Mouse (Mus musculus) pancreas, adult 10 weeks (tissue): ENCODE measurements around the gene Gstcd. TPM values are rescaled to one million over a fixed set of nuclear protein-coding genes. Genes with fewer than 3 reads are reported as not detected.

Source experiments
- polyA plus RNA-seq: library from polyadenylated mRNA; stranded (reverse); fragments of 350-450 nt; fragmentation: Illumina TruSeq; extraction: RNeasy Lipid Tissue Mini Kit (QIAGEN cat#74804); gene quantifications from one replicate; pipeline ENCODE4 v1.2.3, GENCODE M21; 2015; ENCODE audit warnings: low read depth, low replicate concordance; ENCODE audit not compliant: insufficient read depth

The Gstcd gene
- polyA plus RNA-seq: 0.68 TPM

GRCm38 (mm10) chr3:133091664-133092273 lies at the start of gene Gstcd, which contains the start of gene Ints12:
Gene Gstcd, minus strand, starts transcription at chr3:133092033.
Gene Ints12, plus strand, starts transcription at chr3:133091840.

DNA sequence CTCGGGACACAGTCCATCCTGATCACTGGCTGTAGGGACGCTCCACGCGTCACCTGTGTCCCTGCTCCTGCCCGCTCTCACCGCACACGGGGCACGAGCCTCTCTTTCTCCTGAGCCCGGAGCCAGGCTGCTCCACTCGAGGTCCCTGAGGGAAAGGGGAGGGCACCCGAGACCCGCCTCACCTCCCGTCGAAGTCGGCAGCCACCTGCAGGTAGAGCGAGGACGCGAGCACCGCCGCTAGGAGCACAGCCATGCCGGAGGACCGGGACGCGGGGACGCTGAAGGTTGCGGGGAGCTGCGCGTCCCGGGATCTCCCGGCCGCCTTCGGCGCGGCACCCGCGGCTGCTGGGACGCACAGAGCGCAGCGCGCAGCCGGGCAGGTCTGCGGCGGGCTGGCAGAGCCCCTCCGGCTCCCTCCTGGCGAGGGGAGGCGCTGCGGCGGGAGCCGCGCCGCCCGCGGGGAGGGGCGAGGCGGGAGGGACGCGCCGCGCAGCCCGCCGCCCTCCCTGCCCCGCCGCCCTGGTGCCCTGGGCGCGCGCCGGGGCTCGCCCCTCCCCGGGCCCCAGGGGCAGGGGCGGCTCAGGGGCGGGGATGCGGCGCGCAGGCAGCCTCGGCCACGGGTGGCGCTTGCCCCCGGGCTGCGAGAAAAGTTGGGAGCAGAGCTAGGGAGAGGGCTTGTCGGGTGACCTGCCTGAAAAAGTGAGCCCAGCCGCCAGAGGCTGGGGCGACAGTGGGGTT lies 141.9 kb downstream of the Gstcd start, which contains the start of gene Npnt:
TSS of gene Npnt (minus strand) at position 501 of the 738 bp plus-strand sequence.

Other genes starting within 250 kb of the Gstcd start
- gene Npnt, start 141.7 kb downstream of the Gstcd start, polyA plus RNA-seq: 2.3 TPM
- 3.3 TPM for gene Ints12, start 193 bp downstream of the Gstcd start, polyA plus RNA-seq
- 0.55 TPM for gene Arhgef38, start 142.9 kb upstream of the Gstcd start, polyA plus RNA-seq
- 8.6 TPM for gene Ppa2, start 218.1 kb upstream of the Gstcd start, polyA plus RNA-seq